Mouse (Mus musculus) limb, embryonic 15.5 days (tissue): ENCODE measurements around the gene Cd52. TPM values are rescaled to one million over a fixed set of nuclear protein-coding genes. Genes with fewer than 3 reads are reported as not detected.

Experiments used
- polyA plus RNA-seq: library from polyadenylated mRNA; unstranded; fragments of >200 nt; fragmentation: Nextera tagmentation; extraction: Ambion mirVana; gene quantifications from 2 replicates; pipeline ENCODE4 v1.2.1, GENCODE M21; 2015

The Cd52 gene
- polyA plus RNA-seq, 1 experiment from 2014 or later, result 20.1 TPM

Other genes with a start within 250 kb of the Cd52 start
- 31.5 and 35.6 TPM in 2 replicates for gene Rps6ka1, start 207.3 kb downstream of the Cd52 start, polyA plus RNA-seq
- gene Hmgn2, start 126.4 kb downstream of the Cd52 start, polyA plus RNA-seq, result 1,764 and 1,770 TPM in 2 replicates
- gene Dhdds, start 94.2 kb downstream of the Cd52 start, polyA plus RNA-seq, result 41.9 and 46.0 TPM in 2 replicates
- 0.17 TPM in 1 of 2 replicates, not detected in the other for gene Lin28a, start 76.2 kb downstream of the Cd52 start, polyA plus RNA-seq
- gene Zfp683, start 41.2 kb downstream of the Cd52 start, polyA plus RNA-seq, result not detected in 2 replicates
- gene Crybg2, start 34.3 kb downstream of the Cd52 start, polyA plus RNA-seq, result 17.3 and 17.5 TPM in 2 replicates
- 10.7 and 13.3 TPM in 2 replicates for gene Ubxn11, start 7.5 kb upstream of the Cd52 start, polyA plus RNA-seq
- 476 and 496 TPM in 2 replicates for gene Sh3bgrl3, start 33.7 kb upstream of the Cd52 start, polyA plus RNA-seq
- gene Cep85, start 92.0 kb upstream of the Cd52 start, polyA plus RNA-seq, result 43.5 and 46.6 TPM in 2 replicates
- not detected in 2 replicates for gene Gm7534, start 107.9 kb upstream of the Cd52 start, polyA plus RNA-seq
- gene Catsper4, start 132.3 kb upstream of the Cd52 start, polyA plus RNA-seq, result 0.29 TPM in 1 of 2 replicates, not detected in the other
- gene Cnksr1, start 143.3 kb upstream of the Cd52 start, polyA plus RNA-seq, result 3.6 and 3.9 TPM in 2 replicates
- 0.22 TPM in 1 of 2 replicates, not detected in the other for gene E130218I03Rik, start 148.6 kb upstream of the Cd52 start, polyA plus RNA-seq
- gene Zfp593, start 150.5 kb upstream of the Cd52 start, polyA plus RNA-seq, result 14.3 and 15.8 TPM in 2 replicates
- gene Gm30191, start 151.9 kb upstream of the Cd52 start, polyA plus RNA-seq, result not detected in 2 replicates
- gene Grrp1, start 159.0 kb upstream of the Cd52 start, polyA plus RNA-seq, result 5.8 and 7.8 TPM in 2 replicates
- gene Pdik1l, start 192.8 kb upstream of the Cd52 start, polyA plus RNA-seq, result 19.7 and 20.2 TPM in 2 replicates
- gene Trim63, start 220.0 kb upstream of the Cd52 start, polyA plus RNA-seq, result 3.2 and 8.0 TPM in 2 replicates
- 1.3 and 2.6 TPM in 2 replicates for gene Slc30a2, start 248.1 kb upstream of the Cd52 start, polyA plus RNA-seq